Mouse (Mus musculus) embryonic facial prominence, embryonic 10.5 days (tissue): ENCODE measurements around the gene Macrod1. TPM values are rescaled to one million over a fixed set of nuclear protein-coding genes. Genes with fewer than 3 reads are reported as not detected.
A peak's percentile ranks its signal among the peaks of the same experiment; 100 is the strongest.

Experiments used
- DNase-seq: peaks from one replicate; pipeline ENCODE4 v3.0.0-alpha.2; 2017; ENCODE audit warnings: low spot score
- H3K27ac ChIP-seq: fragments of 300-500 bp; sonication (generic); replicated peaks from 2 replicates; pipeline ENCODE4 v1.5.1; 2016; ENCODE audit warnings: mild to moderate bottlenecking
- H3K27me3 ChIP-seq: fragments of 300-500 bp; sonication (generic); replicated peaks from 2 replicates; pipeline ENCODE4 v1.6.1; 2016; ENCODE audit warnings: low read depth, mild to moderate bottlenecking; ENCODE audit not compliant: poor library complexity, severe bottlenecking
- H3K36me3 ChIP-seq: fragments of 300-500 bp; sonication (generic); replicated peaks from 2 replicates; pipeline ENCODE4 v1.6.1; 2016; ENCODE audit warnings: mild to moderate bottlenecking, moderate library complexity
- H3K4me1 ChIP-seq: fragments of 300-500 bp; sonication (generic); 2 replicates; pipeline ENCODE4 v1.6.1; 2016
- H3K4me3 ChIP-seq: fragments of 300-500 bp; sonication (generic); 2 replicates; pipeline ENCODE4 v1.5.1; 2016; ENCODE audit warnings: mild to moderate bottlenecking, moderate library complexity
- H3K9me3 ChIP-seq: fragments of 300-500 bp; sonication (generic); 2 replicates; pipeline ENCODE4 v1.6.1; 2016; ENCODE audit warnings: mild to moderate bottlenecking
- WGBS: fragments of 180-500 bp; shearing (Covaris S2); methylation state at CpG from one replicate; pipeline ENCODE4 v1.1.7; 2016; 5-methylcytosine and 5-hydroxymethylcytosine counted together
- polyA plus RNA-seq: library from polyadenylated mRNA; unstranded; fragments of >200 nt; fragmentation: Nextera tagmentation; extraction: Ambion mirVana; gene quantifications from 2 replicates; pipeline ENCODE4 v1.2.1, GENCODE M21; 2016

The Macrod1 gene
- polyA plus RNA-seq, 1 experiment from 2014 or later: 5.0 TPM

DNA sequence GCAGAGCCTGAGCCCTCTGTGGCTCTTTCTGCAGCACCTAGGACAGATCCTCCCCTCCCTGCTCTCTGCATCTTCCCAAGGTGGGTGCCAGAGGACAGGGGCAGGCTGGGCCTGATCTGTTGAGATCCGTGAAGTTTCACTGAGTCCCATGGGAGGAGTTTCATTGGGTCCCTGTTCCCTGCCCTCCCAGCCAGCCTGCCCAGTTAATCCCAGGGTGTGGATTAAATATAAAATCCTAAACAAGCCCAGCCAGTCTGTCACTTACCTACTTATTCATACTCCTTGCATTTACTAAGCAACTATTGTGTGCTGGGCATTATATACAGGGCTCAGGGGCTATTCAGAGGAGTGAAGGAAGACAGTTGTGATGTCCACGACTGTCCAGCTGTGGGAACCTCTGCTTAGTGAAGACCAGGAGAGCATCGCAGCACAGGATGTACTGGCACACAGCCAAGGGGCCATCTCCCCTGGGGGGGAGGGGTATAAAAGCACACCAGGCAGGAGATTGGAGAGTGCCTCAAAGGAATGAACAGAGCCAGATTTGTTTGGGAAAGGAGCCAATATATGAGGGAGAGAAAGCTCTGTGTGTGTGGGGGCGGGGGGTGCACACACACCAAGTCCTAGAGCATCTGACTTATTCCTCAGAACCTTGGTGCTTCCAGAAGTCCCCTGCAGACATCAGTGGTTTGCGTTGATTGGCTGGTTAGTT, 85.8 kb downstream of the Macrod1 start:
- H3K27me3 ChIP-seq: peaks cover 96% of the 10 kb centered on the region
- WGBS: 60% methylated on average over 5 of the region's 5 CpGs
- H3K36me3 ChIP-seq: no peaks in the 10 kb centered on the region
- no peak for DNase-seq
- H3K27ac ChIP-seq: 0 out of 2 replicates have a peak overlapping the region, but pooled peaks have one; percentile 24
- H3K4me1 ChIP-seq: peaks cover 80% of the 10 kb centered on the region
- no peak overlapping the region for H3K4me3 ChIP-seq
- H3K9me3 ChIP-seq: no peaks in the 10 kb centered on the region

DNA sequence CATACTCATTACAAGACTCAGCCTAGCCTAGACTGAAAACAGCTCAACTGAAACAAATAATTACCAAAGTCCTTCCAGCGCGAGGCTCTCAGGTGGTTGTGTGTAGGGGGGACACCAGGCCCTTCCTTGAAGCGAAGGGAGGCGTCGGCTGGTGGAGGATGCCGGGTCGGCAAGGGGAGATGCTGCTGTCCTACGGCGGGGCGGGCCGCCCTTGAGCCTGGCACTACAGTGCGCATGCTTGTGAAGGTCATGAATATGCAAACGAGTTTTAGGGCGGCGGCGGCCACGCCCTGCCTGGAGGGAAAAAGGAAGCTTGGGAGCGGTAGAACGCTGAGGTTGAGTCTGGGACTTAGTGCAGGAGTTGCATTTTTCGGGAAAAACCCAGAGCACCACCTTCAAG, 87.2 kb downstream of the Macrod1 start:
- H3K27me3 ChIP-seq: peaks cover 96% of the 10 kb centered on the region
- DNase-seq: peak; percentile 82
- peak overlapping the region; percentile 57; the same call in 1 of the 2 replicates for H3K27ac ChIP-seq
- H3K9me3 ChIP-seq: no peaks in the 10 kb centered on the region
- H3K4me3 ChIP-seq: peak overlapping the region; percentile 54
- no peaks in the 10 kb centered on the region for H3K36me3 ChIP-seq
- 1% methylated on average over 20 of the region's 20 CpGs for WGBS
- peaks cover 80% of the 10 kb centered on the region for H3K4me1 ChIP-seq

DNA sequence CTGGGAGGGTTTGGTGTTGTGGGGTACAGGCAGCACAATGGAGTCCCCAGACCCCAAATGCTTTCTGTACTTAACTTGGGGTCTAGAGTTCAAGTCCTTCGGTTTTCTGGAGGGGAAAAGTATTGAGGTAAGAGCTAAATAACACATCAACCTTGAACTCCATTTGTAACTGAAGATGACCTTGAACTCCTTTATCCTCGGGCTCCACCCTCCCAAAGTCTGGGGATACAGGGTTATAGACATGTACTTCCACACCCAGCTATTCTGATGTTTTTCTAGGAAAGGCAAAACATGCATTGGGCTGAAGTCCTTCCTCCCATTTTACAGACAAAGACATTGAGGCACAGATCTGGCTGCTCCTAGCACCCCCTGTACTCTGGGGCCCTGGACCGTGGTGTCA, 87.8 kb downstream of the Macrod1 start:
- WGBS: 80% methylated on average over 3 of the region's 3 CpGs
- DNase-seq: no peak
- Histone ChIP-seq H3K36me3 (no peaks in the 10 kb centered on the region), H3K4me1 (peaks cover 80% of the 10 kb centered on the region), H3K27ac (no peak overlapping the region), H3K9me3 (no peaks in the 10 kb centered on the region), H3K27me3 (peaks cover 98% of the 10 kb centered on the region), H3K4me3 (peak overlapping the region; percentile 54)

GRCm38 (mm10) chr19:7146376-7146775, 89.8 kb downstream of the Macrod1 start:
- Histone ChIP-seq H3K27me3 (peaks cover 99% of the 10 kb centered on the region), H3K4me1 (peaks cover 80% of the 10 kb centered on the region), H3K27ac (no peak overlapping the region; the same call in 1 of the 2 replicates), H3K4me3 (no peak overlapping the region), H3K9me3 (no peaks in the 10 kb centered on the region), H3K36me3 (no peaks in the 10 kb centered on the region)
- DNase-seq: no peak
- 78% methylated on average over 13 of the region's 13 CpGs for WGBS

DNA sequence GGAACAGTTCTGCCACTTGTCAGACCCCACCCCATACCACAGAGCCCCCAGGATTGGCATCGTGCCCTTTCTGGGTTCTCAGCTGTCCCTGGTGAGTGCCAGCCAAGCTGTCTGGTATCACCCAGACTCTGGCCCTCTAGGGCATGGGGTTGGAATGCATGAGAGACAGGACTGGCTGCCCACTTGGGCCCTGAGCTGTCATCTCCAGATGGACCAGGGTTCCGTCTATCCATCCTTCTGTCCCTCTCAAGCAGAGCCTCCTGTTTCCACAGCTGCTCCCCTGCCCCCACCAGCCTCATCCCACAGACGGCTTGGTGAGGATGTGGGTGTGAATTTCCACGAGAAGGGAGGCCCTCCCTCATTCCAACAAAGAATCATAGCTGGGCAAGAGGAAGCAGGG, 91.5 kb downstream of the Macrod1 start:
- 51% methylated on average over 4 of the region's 4 CpGs for WGBS
- peaks cover 78% of the 10 kb centered on the region for H3K4me1 ChIP-seq
- no peak overlapping the region for H3K4me3 ChIP-seq

DNA sequence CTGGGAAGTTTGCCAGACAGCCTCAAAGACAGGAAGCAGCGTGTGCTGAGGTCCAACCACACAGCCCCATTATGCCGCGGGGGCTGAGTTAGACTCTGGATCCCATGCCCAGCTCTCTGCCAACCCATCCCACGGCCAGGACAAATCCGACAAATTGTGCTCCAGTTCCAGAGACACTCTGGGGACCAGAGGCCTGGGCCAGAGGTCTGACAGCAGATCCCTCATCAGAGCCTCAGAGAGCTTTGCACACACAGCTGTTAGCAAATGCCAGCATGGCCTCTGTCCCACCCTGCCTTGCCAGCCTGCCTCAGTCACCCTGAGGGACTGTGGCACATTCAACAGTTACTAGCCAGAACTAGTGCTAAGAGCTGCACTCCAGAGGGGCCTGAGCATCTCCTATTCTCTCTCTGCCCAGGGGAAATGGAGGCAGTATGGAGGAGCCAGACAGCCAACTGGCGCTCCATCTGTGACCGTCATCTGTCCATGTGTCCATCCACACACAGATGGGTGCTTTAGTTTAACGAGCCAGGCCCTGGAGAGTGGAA, 92.0 kb downstream of the Macrod1 start:
- peaks cover 94% of the 10 kb centered on the region for H3K27me3 ChIP-seq
- no peaks in the 10 kb centered on the region for H3K9me3 ChIP-seq
- peak overlapping the region; percentile 54 for H3K27ac ChIP-seq
- 72% methylated on average over 8 of the region's 8 CpGs for WGBS
- H3K4me3 ChIP-seq: no peak overlapping the region
- no peak for DNase-seq
- no peaks in the 10 kb centered on the region for H3K36me3 ChIP-seq
- peaks cover 78% of the 10 kb centered on the region for H3K4me1 ChIP-seq

More for the DNA sequence above, 91.5 kb downstream of the Macrod1 start:
- H3K27ac ChIP-seq: peak overlapping the region; percentile 54
- no peak for DNase-seq
- H3K27me3 ChIP-seq: peaks cover 95% of the 10 kb centered on the region
- no peaks in the 10 kb centered on the region for H3K36me3 ChIP-seq
- H3K9me3 ChIP-seq: no peaks in the 10 kb centered on the region

DNA sequence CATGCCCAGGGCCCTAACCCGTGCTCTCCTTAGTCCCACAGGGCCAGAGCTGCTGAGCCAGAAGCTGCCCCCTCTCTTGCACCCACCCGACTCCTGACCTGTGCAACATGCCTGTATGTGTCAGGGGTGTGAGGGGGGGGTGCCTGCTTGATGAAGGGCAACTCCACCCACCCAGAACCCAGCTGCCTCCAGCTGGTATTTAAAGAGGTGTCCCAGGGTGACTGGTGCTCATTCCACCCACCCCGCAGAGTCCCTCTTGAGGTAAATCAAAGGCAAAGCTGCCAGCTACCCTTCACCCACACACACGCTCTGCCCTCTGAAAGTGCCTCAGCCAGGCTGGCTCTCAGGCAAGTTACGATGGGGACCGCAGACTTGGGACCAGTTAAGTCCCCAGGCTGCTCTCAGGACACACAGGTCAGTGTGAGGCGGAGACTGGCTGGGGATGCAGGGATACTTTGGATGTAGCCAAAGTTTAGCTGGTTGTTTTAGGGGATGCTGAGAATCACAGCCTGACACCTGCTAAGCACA, 92.6 kb downstream of the Macrod1 start:
- Histone ChIP-seq H3K4me1 (peaks cover 78% of the 10 kb centered on the region), H3K36me3 (no peaks in the 10 kb centered on the region), H3K9me3 (no peaks in the 10 kb centered on the region), H3K27me3 (peaks cover 93% of the 10 kb centered on the region), H3K4me3 (no peak overlapping the region), H3K27ac (peak overlapping the region; percentile 54; the same call in 1 of the 2 replicates)
- DNase-seq: no peak
- 69% methylated on average over 7 of the region's 7 CpGs for WGBS

DNA sequence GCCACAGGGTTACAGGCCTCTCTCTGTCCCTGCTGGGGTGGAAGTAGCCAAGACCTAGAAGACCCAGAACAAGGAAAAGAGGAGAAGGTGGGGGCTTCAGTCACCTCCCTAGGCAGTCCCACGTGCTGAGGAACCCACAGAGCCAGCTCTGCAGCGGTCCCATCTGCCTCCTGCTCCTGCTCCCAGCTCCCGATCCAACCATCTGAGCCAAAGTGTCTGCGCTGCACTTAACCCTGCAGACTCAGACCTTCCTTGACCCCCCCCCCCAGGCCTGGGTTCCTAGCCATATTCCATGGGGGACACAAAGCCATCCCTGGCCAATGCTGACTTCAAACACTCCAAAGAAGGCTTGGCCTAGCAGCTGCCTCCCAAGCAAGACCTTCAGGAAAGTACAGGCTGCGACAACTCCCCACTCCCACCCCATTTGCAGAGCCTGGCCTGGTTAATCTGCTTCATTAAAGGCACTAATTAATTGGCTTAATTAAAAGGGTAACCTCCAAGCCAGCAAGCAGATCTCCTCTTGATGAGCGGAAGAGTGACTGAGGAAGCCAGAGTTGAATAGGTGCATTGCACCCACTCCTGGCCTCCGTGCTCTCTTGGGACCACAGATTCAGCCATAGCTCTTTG, 94.8 kb downstream of the Macrod1 start:
- peak overlapping the region; percentile 66 for H3K27ac ChIP-seq
- no peaks in the 10 kb centered on the region for H3K9me3 ChIP-seq
- 79% methylated on average over 7 of the region's 7 CpGs for WGBS
- DNase-seq: no peak
- H3K4me3 ChIP-seq: no peak overlapping the region
- H3K36me3 ChIP-seq: no peaks in the 10 kb centered on the region
- H3K27me3 ChIP-seq: peaks cover 90% of the 10 kb centered on the region
- H3K4me1 ChIP-seq: peaks cover 93% of the 10 kb centered on the region

DNA sequence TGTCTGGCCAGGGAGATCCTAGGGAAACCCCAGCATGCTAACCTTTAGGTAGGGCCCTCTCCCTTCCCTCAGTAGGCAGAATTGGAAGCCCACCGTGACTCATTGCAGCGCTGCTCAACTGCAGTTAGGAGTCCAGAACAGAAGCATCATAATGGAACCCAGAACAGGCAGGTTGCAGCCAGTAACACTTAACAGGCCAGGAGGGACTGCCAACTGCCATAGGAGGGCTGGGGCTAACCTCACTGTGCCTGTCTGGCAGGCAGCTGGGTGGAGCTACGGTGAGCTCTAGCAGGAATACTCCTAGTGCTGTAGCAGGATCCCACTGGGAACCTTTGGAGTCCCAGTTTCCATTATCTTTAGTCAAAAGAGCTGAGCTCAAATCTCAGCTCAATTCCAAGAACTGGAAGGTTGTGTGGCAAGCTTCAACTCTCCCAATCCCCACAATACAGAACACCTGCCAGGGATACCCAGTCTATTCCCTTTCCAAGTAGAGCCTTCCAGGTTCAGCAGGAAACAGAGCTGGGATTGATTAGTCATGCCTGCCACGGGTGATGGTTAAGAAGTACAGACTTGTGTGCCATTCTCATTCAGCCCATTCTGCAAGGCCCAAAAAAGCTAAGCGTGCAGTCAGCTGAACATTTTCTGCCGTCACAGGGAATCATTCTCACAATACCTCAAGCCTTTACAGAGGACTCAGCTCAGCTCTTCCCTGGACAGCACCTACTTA, 95.5 kb downstream of the Macrod1 start:
- no peak for DNase-seq
- Histone ChIP-seq H3K36me3 (no peaks in the 10 kb centered on the region), H3K27ac (no peak overlapping the region; the same call in 1 of the 2 replicates), H3K9me3 (no peaks in the 10 kb centered on the region), H3K4me1 (peaks cover 93% of the 10 kb centered on the region), H3K27me3 (peaks cover 90% of the 10 kb centered on the region), H3K4me3 (no peak overlapping the region)
- 83% methylated on average over 6 of the region's 6 CpGs for WGBS

GRCm38 (mm10) chr19:7153232-7153631, 96.6 kb downstream of the Macrod1 start:
- Histone ChIP-seq H3K9me3 (no peaks in the 10 kb centered on the region), H3K27me3 (peaks cover 91% of the 10 kb centered on the region), H3K27ac (peak overlapping the region; percentile 57; the same call in 1 of the 2 replicates), H3K4me1 (peaks cover 93% of the 10 kb centered on the region), H3K4me3 (no peak overlapping the region; the same call in 1 of the 2 replicates), H3K36me3 (no peaks in the 10 kb centered on the region)
- DNase-seq: no peak
- 32% methylated on average over 7 of the region's 7 CpGs for WGBS

DNA sequence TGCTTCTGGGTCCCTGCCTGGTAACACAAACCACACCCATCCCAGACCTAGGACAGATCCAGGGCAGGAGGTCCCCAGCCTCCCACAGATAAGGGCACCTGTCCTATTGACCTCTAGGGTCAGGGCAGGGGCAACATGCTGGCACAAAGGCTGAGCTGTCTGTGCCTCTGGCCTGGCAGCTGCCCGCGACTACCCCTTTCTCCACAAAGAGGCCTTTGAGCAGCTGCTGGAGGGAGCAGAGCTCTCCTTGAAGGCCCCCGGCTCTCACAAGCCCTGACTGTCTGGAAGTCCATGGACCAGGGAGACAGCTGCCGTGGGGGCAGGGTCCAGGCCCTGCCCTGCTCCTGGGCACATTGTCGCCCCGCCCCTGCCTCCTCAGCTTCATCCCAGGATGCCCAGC, 98.6 kb downstream of the Macrod1 start:
- H3K4me3 ChIP-seq: 0 out of 2 replicates have a peak overlapping the region, but pooled peaks have one; percentile 5
- no peaks in the 10 kb centered on the region for H3K9me3 ChIP-seq
- H3K27me3 ChIP-seq: peaks cover 91% of the 10 kb centered on the region
- H3K36me3 ChIP-seq: no peaks in the 10 kb centered on the region
- H3K27ac ChIP-seq: peak overlapping the region; percentile 21; the same call in 1 of the 2 replicates
- 38% methylated on average over 6 of the region's 6 CpGs for WGBS
- DNase-seq: peak; percentile 43
- H3K4me1 ChIP-seq: peaks cover 84% of the 10 kb centered on the region

- Histone ChIP-seq H3K4me3 (no peak overlapping the region), H3K36me3 (no peaks in the 10 kb centered on the region), H3K27me3 (peaks cover 95% of the 10 kb centered on the region), H3K4me1 (peaks cover 83% of the 10 kb centered on the region), H3K9me3 (no peaks in the 10 kb centered on the region), H3K27ac (peak overlapping the region; percentile 48)
- no peak for DNase-seq
- 34% methylated on average over 14 of the region's 14 CpGs for WGBS
Measured at GRCm38 (mm10) chr19:7157734-7158133, 101.1 kb downstream of the Macrod1 start.
